Mouse (Mus musculus) testis, postnatal 10 days (tissue): Measurements from ENCODE around the gene Rbks.
"Not testable (repeated sequence)": the region's sequence is repeated elsewhere in the genome, so short reads cannot be mapped to it uniquely, and the experiment has no call there.

Source experiments
- DNase-seq: peaks from one replicate; pipeline ENCODE4 v3.0.0; 2021; ENCODE audit warnings: low spot score

Rbks gene

GRCm38 (mm10) chr5:31627117-31627516 is 70.3 kb downstream of the Rbks start:
- no peak for DNase-seq

DNA sequence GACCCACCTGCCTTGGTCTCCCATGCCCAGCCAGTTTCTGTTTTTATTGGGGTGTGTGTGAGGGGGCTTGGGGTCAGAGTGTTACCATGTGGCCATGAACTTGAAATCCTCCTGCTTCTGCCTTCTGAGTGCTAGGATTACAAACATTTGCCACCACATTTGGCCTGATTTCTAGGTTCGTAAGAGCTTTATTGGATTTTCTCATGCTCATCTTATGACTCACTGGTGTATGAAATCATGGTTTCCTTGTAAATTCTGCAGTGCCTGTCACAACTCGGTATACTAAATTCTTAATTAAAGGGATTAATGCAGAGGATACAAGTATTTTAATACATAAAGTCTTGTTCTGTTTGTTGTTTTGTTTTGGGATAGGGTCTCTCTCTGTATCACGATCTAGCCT is 77.1 kb downstream of the Rbks start:
- no peak for DNase-seq

DNA sequence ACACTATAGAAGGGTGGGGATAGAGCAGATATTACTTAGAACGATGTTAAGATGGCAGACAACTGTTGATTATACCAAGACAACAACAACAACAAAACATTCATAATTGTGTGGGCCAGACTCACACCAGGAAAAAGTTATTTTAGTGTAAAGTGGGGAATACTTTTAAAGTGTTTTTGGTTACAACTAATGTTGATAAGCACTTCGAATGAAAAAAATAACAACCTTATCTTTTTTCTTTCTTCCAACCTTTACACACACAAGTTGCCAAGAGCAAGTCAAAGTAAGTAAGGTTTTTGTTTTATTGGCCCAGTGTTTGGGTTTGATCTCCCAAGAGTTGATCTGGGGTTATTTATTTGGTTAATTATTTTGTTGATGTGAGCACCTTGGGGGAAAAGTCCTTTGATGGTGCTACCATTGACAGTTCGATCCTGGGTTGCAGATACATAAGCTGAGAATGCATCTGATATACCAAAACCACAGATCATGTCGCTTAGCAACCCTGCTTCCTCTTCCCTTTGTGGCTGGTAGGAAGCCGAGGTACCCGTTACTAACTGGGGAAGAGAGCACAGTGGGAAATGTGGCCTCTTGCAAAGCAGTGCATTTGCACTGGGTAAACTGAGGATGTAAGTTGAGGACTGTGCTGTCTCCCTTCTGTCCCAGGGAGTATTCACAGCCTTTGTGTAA is 82.9 kb downstream of the Rbks start:
- DNase-seq: no peak

DNA sequence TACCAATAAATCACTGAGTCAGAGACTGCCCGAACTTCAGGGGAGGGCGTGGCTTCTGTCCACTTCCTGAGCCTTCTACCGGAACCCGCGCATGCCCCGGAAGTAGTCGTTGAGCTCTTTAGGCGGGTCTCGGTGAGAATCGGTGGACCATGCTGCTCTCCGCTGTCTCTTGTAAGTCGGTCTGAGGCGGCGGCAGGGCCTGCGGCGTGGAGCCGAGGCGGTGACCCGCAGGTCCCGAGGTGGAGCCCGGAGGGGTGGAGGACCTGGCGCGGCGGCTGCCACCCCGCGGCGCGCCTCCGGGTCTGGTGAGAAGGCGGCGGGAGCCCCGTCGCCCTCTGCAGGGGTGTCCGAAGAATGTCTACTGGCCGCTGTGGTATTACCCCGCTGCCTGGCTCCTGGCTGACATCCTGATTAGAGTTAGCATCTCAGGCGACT is 83.6 kb downstream of the Rbks start:
- DNase-seq: peak; percentile 85

DNA sequence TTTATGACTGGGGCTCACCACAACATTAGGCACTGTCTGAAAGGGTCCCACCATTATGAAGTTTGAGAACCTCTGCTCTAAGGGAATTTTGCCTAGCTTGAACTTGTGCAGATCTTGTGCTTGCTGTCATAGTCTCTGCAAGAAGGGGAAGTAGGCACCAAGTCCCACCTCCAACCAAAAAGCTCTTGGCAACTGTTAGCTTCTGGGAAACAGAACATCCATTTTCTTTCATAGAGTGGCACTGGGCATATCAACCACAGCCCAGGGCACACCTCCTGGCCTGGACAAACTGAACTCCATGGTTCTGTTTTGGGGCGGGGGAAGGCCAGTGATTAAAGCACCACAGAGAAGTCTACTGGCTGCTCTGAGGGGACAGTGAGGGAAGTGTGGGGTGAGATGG is 86.2 kb downstream of the Rbks start:
- DNase-seq: no peak

DNA sequence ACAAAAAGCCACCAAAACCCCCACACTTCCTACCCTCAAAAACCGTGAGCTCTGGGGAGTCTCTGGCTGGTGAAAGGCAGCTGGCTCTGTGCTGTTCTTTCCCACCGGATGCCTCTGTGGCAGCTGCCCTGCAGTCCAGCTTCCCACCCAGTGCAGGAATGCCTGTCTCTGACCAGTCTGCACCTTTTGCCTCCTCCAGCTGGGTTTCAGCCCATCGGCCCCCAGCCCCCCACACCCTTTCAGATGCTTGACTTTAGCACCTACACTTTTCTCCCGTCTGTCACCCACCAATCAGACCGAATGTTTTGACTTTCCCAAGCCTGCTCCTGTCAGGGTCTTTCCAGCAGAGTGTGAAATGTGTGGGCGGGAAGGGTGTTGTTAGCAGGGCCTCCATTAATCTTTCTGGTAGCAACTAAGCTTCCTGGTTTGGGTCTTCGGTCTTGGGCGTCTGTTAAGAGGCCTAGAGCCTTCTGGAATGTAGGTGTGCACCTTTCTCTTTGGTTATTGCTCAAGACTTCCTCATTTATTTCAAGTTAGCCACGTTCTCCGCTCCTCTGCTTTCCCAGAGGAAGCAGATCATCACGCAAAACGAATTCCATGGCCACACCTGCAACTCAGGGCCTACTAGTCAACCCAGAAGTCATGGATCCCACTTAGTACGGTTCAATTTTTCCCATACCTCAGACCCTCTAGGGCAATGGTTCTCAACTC is 86.9 kb downstream of the Rbks start:
- no peak for DNase-seq

GRCm38 (mm10) chr5:31606151-31606550 is 91.3 kb downstream of the Rbks start:
- DNase-seq: no peak

DNA sequence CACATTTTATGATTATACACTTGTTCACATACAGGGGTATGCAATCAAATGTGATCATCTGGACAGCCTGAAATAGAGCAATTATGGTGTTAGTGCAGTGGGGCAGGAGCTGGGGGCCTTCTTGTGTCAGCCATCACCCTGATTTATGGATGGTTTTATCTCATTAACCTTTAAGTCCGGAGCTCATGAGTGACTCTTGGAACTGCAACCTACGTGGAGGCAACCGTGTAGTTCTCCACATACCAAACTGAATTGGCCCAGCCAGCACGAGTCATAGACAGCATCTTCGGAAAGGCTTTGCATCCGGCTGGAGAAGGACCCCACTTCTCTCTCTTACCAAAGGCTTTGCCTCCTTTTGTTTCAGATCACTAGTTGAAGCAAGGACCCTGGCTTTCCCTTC is 93.7 kb downstream of the Rbks start:
- DNase-seq: no peak

DNA sequence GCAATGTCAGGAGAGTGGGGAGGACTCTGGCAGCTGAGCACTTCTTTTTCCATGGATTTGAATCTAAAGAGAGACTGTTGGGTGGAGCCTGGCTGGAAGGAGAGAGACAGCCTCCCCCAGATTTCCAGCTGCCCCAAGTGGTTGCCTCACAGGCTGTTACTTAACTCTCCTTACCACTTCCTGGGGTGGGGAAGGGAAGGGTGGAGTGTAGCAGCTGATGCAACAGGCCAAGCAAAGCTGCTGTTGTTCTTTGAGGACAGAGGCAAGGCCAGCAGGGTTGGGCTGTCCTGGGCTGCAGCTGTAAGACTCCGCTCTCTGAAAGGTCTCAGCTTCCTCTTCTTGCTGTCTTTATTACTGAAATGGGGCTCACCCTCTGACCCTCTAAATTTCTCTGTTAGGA is 95.0 kb downstream of the Rbks start:
- DNase-seq: no peak

DNA sequence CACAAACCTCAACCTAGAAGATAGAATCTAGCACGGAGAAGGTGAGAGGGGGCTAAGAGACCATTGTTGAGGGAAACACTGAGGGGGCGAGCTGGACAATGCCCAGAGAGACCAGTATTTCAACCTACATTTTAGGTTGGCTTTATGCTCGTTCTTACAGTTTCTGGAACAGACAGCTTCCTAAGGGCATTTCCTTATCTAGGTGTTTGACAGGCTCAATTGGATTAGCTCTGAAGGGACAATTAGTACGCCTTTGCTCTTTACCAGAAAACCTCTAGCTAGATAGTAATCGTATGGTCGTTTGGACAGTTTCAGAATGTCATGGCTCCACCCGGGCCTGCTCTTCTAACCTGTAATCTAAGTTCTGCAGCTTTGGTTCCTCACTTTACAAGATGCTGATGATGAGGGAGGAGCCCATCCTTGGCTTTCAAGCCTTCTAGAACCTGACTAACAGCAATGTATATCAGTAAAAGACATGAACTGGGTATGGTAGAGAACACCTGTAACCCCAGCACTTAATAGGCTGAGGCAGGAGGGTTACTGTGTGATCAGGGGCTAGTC is 96.2 kb downstream of the Rbks start:
- no peak for DNase-seq

GRCm38 (mm10) chr5:31599161-31599560 is 98.3 kb downstream of the Rbks start:
- DNase-seq: no peak

DNA sequence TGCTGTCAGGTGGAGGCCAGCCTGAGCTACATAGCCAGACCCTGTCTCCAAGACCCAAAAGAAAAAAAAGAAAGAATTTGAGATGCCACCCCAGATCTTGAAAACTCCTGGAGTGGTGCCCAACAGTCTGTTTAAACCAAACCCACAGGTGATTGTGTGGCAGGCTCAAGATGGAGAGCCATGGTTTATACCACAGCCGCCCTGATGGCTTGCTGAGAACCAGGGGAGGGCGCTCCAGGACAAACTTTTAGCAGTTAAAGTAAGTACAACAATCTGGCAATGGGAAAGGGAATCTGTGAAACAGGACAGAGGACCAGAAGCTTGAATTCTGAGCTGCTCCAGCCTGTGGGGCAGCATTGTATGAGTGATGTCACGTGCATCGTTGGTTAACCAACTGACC is 98.8 kb downstream of the Rbks start:
- DNase-seq: peak; percentile 69

DNA sequence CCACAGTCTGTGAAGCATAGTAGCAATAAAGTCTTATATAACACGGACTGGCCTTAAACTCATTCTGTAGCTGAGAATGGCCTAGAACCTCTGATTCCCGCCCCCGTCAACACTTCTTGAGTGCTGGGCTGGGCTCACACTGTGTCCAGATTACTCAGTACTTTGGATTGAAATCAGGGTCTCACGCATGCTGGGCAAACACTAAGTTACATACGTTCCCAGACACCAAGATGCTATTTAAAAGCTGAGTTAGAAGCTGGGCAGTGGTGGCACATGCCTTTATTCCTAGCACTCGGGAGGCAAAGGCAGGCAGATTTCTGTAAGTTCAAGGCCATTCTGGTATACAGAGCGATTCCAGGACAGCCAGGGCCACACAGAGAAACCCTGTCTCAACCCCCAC is 99.3 kb downstream of the Rbks start:
- no peak for DNase-seq

GRCm38 (mm10) chr5:31597430-31597944 is 99.9 kb downstream of the Rbks start:
- DNase-seq: no peak

- DNase-seq: peak; percentile 63
These were observed 100.7 kb downstream of the Rbks start, which contains the start of gene Mrpl33 for GRCm38 (mm10) chr5:31596481-31597429. TSS of gene Mrpl33 (plus strand) at chr5:31596935.

DNA sequence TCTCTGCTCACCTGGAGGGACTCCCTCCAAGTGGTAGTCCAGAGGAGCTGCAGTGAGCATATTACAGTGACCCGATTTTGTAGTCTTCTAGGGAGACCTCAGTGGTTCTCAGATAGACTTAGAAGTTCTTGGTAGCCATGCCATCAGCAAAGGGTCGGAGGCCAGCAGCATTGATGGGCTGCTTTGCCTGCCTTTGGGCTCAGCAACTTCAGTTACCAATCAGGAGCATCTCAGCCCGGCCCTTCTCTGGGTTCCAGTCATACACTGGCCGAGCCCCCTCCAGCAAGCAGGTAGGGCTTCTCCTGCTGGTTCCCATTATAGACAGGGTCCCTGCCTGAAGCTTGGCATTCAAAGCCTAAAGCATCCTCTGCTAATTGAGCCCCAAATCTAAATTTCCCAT is 101.6 kb downstream of the Rbks start:
- DNase-seq: no peak

GRCm38 (mm10) chr5:31591122-31591521 is 106.3 kb downstream of the Rbks start:
- DNase-seq: no peak

DNA sequence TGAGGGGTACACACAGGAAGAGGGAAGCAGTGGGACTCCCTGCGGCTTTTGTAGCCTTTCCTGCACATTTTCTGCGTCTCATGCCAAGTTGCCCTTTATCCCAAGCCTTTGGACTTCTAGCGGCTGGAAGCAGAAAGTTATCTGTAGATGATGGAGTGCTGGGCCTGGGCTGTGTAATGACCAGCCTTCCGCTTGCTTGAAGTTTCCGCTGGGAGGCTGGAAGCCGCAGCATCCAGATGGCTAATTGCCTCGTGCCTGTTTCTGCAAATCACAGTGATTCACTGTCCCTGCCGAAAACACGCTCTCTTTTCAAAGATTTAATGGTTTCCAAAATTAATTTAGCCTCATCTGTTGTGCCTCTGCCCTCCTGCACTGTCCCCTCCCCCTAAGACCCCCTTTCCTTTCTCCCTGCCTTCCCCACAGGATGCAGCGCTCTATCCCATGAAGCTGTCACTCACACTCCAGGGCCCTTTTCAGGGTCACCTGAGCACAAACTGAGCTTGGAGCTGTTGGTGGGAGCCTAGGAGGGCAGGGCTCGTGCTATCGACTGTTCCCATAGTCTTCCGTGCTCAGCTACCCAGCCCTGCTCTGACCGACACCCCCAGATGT is 107.6 kb downstream of the Rbks start:
- no peak for DNase-seq

DNA sequence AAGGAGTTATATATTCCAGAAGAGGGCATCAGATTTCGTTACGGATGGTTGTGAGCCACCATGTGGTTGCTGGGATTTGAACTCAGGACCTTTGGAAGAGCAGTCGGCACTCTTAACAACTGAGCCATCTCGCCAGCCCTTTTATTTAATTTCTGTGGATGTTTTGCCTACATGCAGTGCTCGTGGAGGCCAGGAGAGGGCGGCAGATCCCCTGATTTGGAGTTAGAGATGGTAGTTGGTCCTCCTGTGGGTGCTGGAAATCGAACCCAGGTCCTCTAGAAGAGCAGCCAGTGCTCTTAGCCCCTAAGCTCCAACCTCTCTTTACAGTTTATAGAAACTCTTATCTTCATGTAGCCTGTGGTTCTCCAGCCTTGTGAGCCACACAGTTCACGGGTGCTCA is 108.8 kb downstream of the Rbks start:
- DNase-seq: not testable (repeated sequence)

DNA sequence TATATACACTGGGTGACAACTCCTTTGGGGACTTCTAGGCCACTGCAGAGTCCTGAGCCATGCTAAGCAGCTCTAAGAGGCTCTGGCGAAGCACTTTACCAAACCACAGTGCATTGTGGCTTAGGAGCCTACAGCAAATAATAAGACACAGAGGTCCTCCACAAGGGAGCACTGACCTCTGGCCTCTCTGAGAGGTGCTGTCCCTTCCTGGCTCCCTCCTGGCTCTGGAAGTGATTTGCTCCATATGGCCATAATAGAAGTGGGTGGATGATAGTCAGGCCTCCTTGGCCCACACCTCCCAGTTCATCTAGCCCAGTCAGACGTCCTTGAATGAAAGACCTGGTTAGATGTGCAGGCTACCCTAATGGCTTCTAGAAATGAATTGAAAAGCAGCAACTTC is 109.4 kb downstream of the Rbks start:
- DNase-seq: no peak

DNA sequence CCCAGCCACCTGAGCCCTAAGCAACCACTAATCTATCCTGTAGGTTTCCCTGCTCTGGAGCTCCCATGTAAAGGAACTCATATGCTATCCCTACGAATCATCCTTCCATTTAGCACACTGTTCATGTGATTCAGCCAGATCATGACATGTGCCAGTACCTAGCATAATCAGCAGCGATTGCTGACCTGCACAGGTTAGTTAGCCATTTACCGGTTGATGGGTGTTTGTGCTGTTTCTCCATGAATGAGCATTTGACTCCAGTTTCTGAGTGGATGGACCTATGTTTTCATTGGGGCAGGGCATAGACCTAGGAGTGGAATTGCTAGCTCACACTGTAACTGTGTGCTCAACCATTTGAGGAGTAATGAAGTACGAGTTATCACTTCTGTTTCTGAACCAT is 111.9 kb downstream of the Rbks start:
- no peak for DNase-seq

GRCm38 (mm10) chr5:31583261-31583660 is 114.2 kb downstream of the Rbks start:
- no peak for DNase-seq
